Mouse (Mus musculus) liver, embryonic 13.5 days (tissue): ENCODE measurements around the gene Ndufa5. TPM values are rescaled to one million over a fixed set of nuclear protein-coding genes. Genes with fewer than 3 reads are reported as not detected.

Experiments
- ATAC-seq: fragments of 200-750 bp; cut with Nextera tagmentation; 2 replicates; pipeline ENCODE4 v1.8.0; 2017; ENCODE audit warnings: low read depth, mild to moderate bottlenecking, moderate number of reproducible peaks, moderate library complexity
- DNase-seq: peaks from one replicate; pipeline ENCODE4 v3.0.0; 2022
- H3K27ac ChIP-seq: fragments of 300-500 bp; sonication (generic); 2 replicates; pipeline ENCODE4 v1.5.1; 2015; ENCODE audit warnings: moderate library complexity, mild to moderate bottlenecking, inconsistent platforms
- H3K27me3 ChIP-seq: fragments of 300-500 bp; sonication (generic); 2 replicates; pipeline ENCODE4 v1.6.1; 2015; ENCODE audit warnings: mild to moderate bottlenecking, inconsistent platforms
- H3K36me3 ChIP-seq: fragments of 300-500 bp; sonication (generic); 2 replicates; pipeline ENCODE4 v1.6.1; 2015; ENCODE audit warnings: mild to moderate bottlenecking, inconsistent platforms
- H3K4me1 ChIP-seq: fragments of 300-500 bp; sonication (generic); replicated peaks from 2 replicates; pipeline ENCODE4 v1.6.1; 2015; ENCODE audit warnings: inconsistent platforms
- H3K4me2 ChIP-seq: fragments of 300-500 bp; sonication (generic); 2 replicates; pipeline ENCODE4 v1.6.1; 2015; ENCODE audit warnings: inconsistent platforms, mild to moderate bottlenecking, moderate library complexity
- H3K4me3 ChIP-seq: fragments of 300-500 bp; sonication (generic); replicated peaks from 2 replicates; pipeline ENCODE4 v1.5.1; 2015; ENCODE audit warnings: mild to moderate bottlenecking, inconsistent platforms
- H3K9ac ChIP-seq: fragments of 300-500 bp; sonication (generic); 2 replicates; pipeline ENCODE4 v1.6.1; 2015; ENCODE audit warnings: mild to moderate bottlenecking, inconsistent platforms
- H3K9me3 ChIP-seq: fragments of 300-500 bp; sonication (generic); replicated peaks from 2 replicates; pipeline ENCODE4 v1.6.1; 2016; ENCODE audit warnings: inconsistent platforms
- WGBS: fragments of 180-500 bp; shearing (Covaris S2); methylation state at CpG from one replicate; pipeline ENCODE4 v1.1.7; 2015; ENCODE audit not compliant: insufficient replicate concordance; 5-methylcytosine and 5-hydroxymethylcytosine counted together
- polyA plus RNA-seq: library from polyadenylated mRNA; unstranded; fragments of >200 nt; fragmentation: Nextera tagmentation; extraction: Ambion mirVana; gene quantifications from 2 replicates; pipeline ENCODE4 v1.2.1, GENCODE M21; 2015

The Ndufa5 gene
- polyA plus RNA-seq, 1 experiment from 2014 or later, result 279 TPM

GRCm38 (mm10) chr6:24516197-24516596 is 11.6 kb downstream of the Ndufa5 start:
- H3K27ac ChIP-seq, result no peak overlapping the region
- H3K9me3 ChIP-seq, result no peaks in the 10 kb centered on the region
- DNase-seq (no peak), ATAC-seq (no peak)
- no peaks in the 10 kb centered on the region for H3K27me3 ChIP-seq
- 39% methylated on average over 2 of the region's 2 CpGs for WGBS
- H3K9ac ChIP-seq, result no peak overlapping the region
- peaks cover 24% of the 10 kb centered on the region for H3K36me3 ChIP-seq
- no peak overlapping the region for H3K4me2 ChIP-seq
- H3K4me1 ChIP-seq, result no peaks in the 10 kb centered on the region; the same call in 1 of the 2 replicates
- H3K4me3 ChIP-seq, result no peak overlapping the region

GRCm38 (mm10) chr6:24514552-24515284 is 13.1 kb downstream of the Ndufa5 start, which contains the start of gene Iqub:
Iqub (minus strand) TSS chr6:24515067.
- Histone ChIP-seq H3K27me3 (no peaks in the 10 kb centered on the region), H3K9ac (no peak within 1 kb of the TSS), H3K4me3 (no peak within 1 kb of the TSS), H3K4me1 (no peaks in the 10 kb centered on the region; the same call in 1 of the 2 replicates), H3K4me2 (no peak within 1 kb of the TSS), H3K36me3 (peaks cover 13% of the 10 kb centered on the region), H3K9me3 (no peaks in the 10 kb centered on the region), H3K27ac (no peak within 1 kb of the TSS)
- ATAC-seq (no peak), DNase-seq (no peak)
- 27% methylated on average over 13 of the region's 13 CpGs for WGBS

- no peak overlapping the region for H3K27ac ChIP-seq
- no peak overlapping the region for H3K9ac ChIP-seq
- WGBS, result 65% methylated on average over 2 of the region's 2 CpGs
- no peaks in the 10 kb centered on the region for H3K9me3 ChIP-seq
- H3K4me2 ChIP-seq, result no peak overlapping the region
- DNase-seq (no peak), ATAC-seq (no peak)
- no peak overlapping the region for H3K4me3 ChIP-seq
- no peaks in the 10 kb centered on the region for H3K36me3 ChIP-seq
- no peaks in the 10 kb centered on the region for H3K4me1 ChIP-seq
- H3K27me3 ChIP-seq, result no peaks in the 10 kb centered on the region
Measured at GRCm38 (mm10) chr6:24504141-24504540, 23.7 kb downstream of the Ndufa5 start.

GRCm38 (mm10) chr6:24490341-24490740 is 37.5 kb downstream of the Ndufa5 start:
- H3K9me3 ChIP-seq, result no peaks in the 10 kb centered on the region
- DNase-seq, result no peak
- H3K4me3 ChIP-seq, result no peak overlapping the region
- H3K27me3 ChIP-seq, result no peaks in the 10 kb centered on the region
- WGBS, result 0% methylated on average over 1 of the region's 1 CpGs
- no peak overlapping the region for H3K27ac ChIP-seq
- H3K4me1 ChIP-seq, result no peaks in the 10 kb centered on the region
- ATAC-seq, result no peak
- H3K9ac ChIP-seq, result no peak overlapping the region
- no peaks in the 10 kb centered on the region for H3K36me3 ChIP-seq
- no peak overlapping the region for H3K4me2 ChIP-seq

GRCm38 (mm10) chr6:24486530-24486929 is 41.3 kb downstream of the Ndufa5 start:
- Histone ChIP-seq H3K9me3 (no peaks in the 10 kb centered on the region), H3K4me2 (no peak overlapping the region), H3K9ac (no peak overlapping the region), H3K4me1 (no peaks in the 10 kb centered on the region), H3K27ac (no peak overlapping the region), H3K36me3 (no peaks in the 10 kb centered on the region), H3K4me3 (no peak overlapping the region), H3K27me3 (no peaks in the 10 kb centered on the region)
- no peak for ATAC-seq
- DNase-seq, result no peak
- WGBS, result 59% methylated on average over 5 of the region's 5 CpGs

GRCm38 (mm10) chr6:24470571-24471132 is 57.2 kb downstream of the Ndufa5 start:
- no peak overlapping the region for H3K27ac ChIP-seq
- DNase-seq, result no peak
- H3K36me3 ChIP-seq, result no peaks in the 10 kb centered on the region
- H3K4me3 ChIP-seq, result no peak overlapping the region
- H3K4me1 ChIP-seq, result no peaks in the 10 kb centered on the region
- no peak for ATAC-seq
- H3K9ac ChIP-seq, result no peak overlapping the region
- H3K4me2 ChIP-seq, result no peak overlapping the region
- no peaks in the 10 kb centered on the region for H3K27me3 ChIP-seq
- no peaks in the 10 kb centered on the region for H3K9me3 ChIP-seq
- WGBS, result 67% methylated on average over 1 of the region's 1 CpGs

GRCm38 (mm10) chr6:24470135-24470534 is 57.7 kb downstream of the Ndufa5 start:
- no peak for ATAC-seq
- Histone ChIP-seq H3K9ac (no peak overlapping the region), H3K9me3 (no peaks in the 10 kb centered on the region), H3K36me3 (no peaks in the 10 kb centered on the region), H3K4me2 (no peak overlapping the region), H3K4me3 (no peak overlapping the region), H3K4me1 (no peaks in the 10 kb centered on the region), H3K27ac (no peak overlapping the region), H3K27me3 (no peaks in the 10 kb centered on the region)
- WGBS, result 70% methylated on average over 2 of the region's 2 CpGs
- DNase-seq, result no peak

Other genes with a start within 250 kb of the Ndufa5 start
- gene Iqub, start 12.9 kb downstream of the Ndufa5 start, polyA plus RNA-seq, result not detected in 2 replicates
- not detected in 2 replicates for gene Asb15, start 131 bp upstream of the Ndufa5 start, polyA plus RNA-seq
- 0.09 and 0.14 TPM in 2 replicates for gene Lmod2, start 69.7 kb upstream of the Ndufa5 start, polyA plus RNA-seq
- gene Wasl, start 137.0 kb upstream of the Ndufa5 start, polyA plus RNA-seq, result 20.8 and 22.6 TPM in 2 replicates
- gene Hyal6, start 205.2 kb upstream of the Ndufa5 start, polyA plus RNA-seq, result 0.02 TPM in 1 of 2 replicates, not detected in the other
- gene Hyal4, start 220.3 kb upstream of the Ndufa5 start, polyA plus RNA-seq, result not detected in 2 replicates